Mouse (Mus musculus) central nervous system, embryonic 14 days (tissue): ENCODE results near the gene Prrg2. TPM values are rescaled to one million over a fixed set of nuclear protein-coding genes. Genes with fewer than 3 reads are reported as not detected.

Source experiments
- polyA plus RNA-seq: library from polyadenylated mRNA; depleted of rRNA; stranded (reverse); fragments of >200 nt; gene quantifications from 2 replicates; pipeline ENCODE4 v1.2.3, GENCODE M21; 2012; rRNA removed

Gene Prrg2
- 24.3 and 28.4 TPM in 2 replicates for polyA plus RNA-seq

DNA sequence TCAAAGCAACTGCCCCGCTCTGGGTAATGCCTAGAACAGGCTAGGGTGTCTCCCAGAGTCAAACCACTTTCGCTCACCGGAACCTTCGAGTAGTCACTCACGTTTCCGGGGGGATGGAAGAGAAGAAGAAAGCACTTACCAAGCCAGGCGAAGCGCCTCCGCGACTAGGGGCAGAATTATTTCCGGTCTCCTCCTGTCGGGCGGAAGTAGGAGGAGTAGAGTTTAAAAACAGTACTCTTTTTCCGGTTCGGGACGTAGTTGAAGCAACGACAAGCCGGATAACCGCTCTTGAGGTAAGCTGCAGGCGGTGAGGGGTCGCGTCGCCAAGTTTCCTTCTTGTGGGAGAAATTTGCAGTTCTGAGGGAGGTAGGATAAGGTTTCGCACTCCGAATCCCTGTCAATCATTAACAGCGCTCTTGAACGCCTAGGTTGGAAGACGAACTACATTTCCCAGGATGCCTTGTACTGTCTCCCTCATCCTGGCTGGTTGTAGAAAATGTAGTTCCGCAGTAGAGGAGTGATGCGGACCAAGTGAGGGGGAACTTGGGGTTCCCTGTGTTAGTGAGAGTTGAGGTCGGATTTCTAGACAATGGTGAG, at the start of gene Prrg2, which contains the start of gene Nosip:
TSS of gene Prrg2 (minus strand) at position 439 of the 597 bp plus-strand sequence.
TSS of gene Nosip (plus strand) at position 191 of the 597 bp plus-strand sequence.

GRCm38 (mm10) chr7:45103652-45104180, 41.2 kb upstream of the Prrg2 start, which contains the start of gene Fcgrt:
Fcgrt (minus strand) TSS chr7:45103851.

GRCm38 (mm10) chr7:45092048-45092447, 29.6 kb upstream of the Prrg2 start, which contains the start of gene Rcn3:
Rcn3 (minus strand) TSS chr7:45092221.

GRCm38 (mm10) chr7:45052862-45053116, 9.7 kb downstream of the Prrg2 start, which contains the start of gene Prr12:
Prr12 (minus strand) TSS chr7:45052881.

DNA sequence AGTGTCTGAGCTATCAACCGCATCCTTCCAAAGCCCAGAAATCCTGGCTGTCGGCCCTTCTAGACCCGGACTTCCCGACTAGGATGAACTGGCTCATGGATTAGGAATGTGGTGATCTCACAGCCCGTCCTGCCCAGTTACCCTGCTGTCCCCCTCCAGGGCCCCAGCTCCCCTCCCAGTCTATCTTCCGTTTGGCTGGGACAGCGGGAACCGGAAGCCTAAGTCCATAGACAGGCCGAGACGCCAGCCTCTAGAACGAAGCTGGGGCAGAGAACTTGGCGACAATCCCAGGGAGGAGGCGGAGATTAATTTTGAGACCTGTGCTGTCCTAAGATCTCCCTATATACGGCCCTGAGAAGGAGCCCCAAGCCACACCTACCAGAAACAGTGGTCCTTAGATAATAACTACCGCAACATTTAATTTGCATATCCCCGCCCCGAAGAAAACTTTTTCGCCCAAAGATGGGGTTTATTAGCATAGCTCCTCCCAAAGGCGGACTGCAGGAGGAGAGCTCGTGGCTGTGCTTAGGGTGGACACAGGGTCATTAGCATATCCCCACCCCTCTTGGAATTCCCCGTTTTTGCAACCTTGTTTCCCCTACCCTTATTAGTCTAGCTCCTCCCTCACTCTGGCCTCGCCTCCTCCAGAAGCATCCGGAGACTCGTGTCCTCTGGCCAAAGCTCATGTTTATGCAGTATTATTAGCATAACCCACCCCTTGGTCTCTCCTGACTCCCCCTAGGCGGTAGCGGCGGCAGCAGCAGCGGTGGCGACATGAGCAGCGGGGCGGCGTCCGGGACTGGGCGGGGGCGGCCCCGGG, 45.0 kb downstream of the Prrg2 start, which contains the start of gene Rras:
TSS of gene Rras (plus strand) at position 720 of the 820 bp plus-strand sequence.

GRCm38 (mm10) chr7:45015957-45016612, 46.4 kb downstream of the Prrg2 start, which contains the start of gene Scaf1:
Scaf1 (minus strand) TSS chr7:45016363.

Other genes starting within 250 kb of the Prrg2 start
- gene Nup62, start 246.6 kb downstream of the Prrg2 start, polyA plus RNA-seq: 72.4 and 77.2 TPM in 2 replicates
- 0.54 and 0.94 TPM in 2 replicates for gene Il4i1, start 246.3 kb downstream of the Prrg2 start, polyA plus RNA-seq
- gene Atf5, start 246.0 kb downstream of the Prrg2 start, polyA plus RNA-seq: 27.3 and 31.7 TPM in 2 replicates
- 124 and 138 TPM in 2 replicates for gene Akt1s1, start 213.7 kb downstream of the Prrg2 start, polyA plus RNA-seq
- 94.9 and 108 TPM in 2 replicates for gene Tbc1d17, start 213.6 kb downstream of the Prrg2 start, polyA plus RNA-seq
- 37.0 and 37.3 TPM in 2 replicates for gene Pnkp, start 205.5 kb downstream of the Prrg2 start, polyA plus RNA-seq
- gene Ptov1, start 192.9 kb downstream of the Prrg2 start, polyA plus RNA-seq: 775 and 803 TPM in 2 replicates
- gene Med25, start 170.0 kb downstream of the Prrg2 start, polyA plus RNA-seq: 175 and 202 TPM in 2 replicates
- 33.8 and 34.7 TPM in 2 replicates for gene Fuz, start 166.6 kb downstream of the Prrg2 start, polyA plus RNA-seq
- gene Ap2a1, start 133.2 kb downstream of the Prrg2 start, polyA plus RNA-seq: 135 and 148 TPM in 2 replicates
- 0.04 and 0.23 TPM in 2 replicates for gene Tsks, start 119.5 kb downstream of the Prrg2 start, polyA plus RNA-seq
- 110 and 111 TPM in 2 replicates for gene Cpt1c, start 87.8 kb downstream of the Prrg2 start, polyA plus RNA-seq
- 763 and 875 TPM in 2 replicates for gene Prmt1, start 76.1 kb downstream of the Prrg2 start, polyA plus RNA-seq
- gene Irf3, start 65.0 kb downstream of the Prrg2 start, polyA plus RNA-seq: 131 and 137 TPM in 2 replicates
- 31.9 and 33.7 TPM in 2 replicates for gene Bcl2l12, start 64.0 kb downstream of the Prrg2 start, polyA plus RNA-seq
- gene Scaf1, start 46.3 kb downstream of the Prrg2 start, polyA plus RNA-seq: 117 and 120 TPM in 2 replicates
- gene Rras, start 44.7 kb downstream of the Prrg2 start, polyA plus RNA-seq: 18.7 and 27.8 TPM in 2 replicates
- 19.6 and 25.2 TPM in 2 replicates for gene Prr12, start 9.8 kb downstream of the Prrg2 start, polyA plus RNA-seq
- 88.9 and 93.3 TPM in 2 replicates for gene Nosip, start 248 bp downstream of the Prrg2 start, polyA plus RNA-seq
- 110 and 224 TPM in 2 replicates for gene Rcn3, start 29.5 kb upstream of the Prrg2 start, polyA plus RNA-seq
- 15.9 and 27.0 TPM in 2 replicates for gene Fcgrt, start 41.2 kb upstream of the Prrg2 start, polyA plus RNA-seq
- gene Rps11, start 61.8 kb upstream of the Prrg2 start, polyA plus RNA-seq: 611 and 637 TPM in 2 replicates
- gene Rpl13a, start 66.1 kb upstream of the Prrg2 start, polyA plus RNA-seq: 2,227 and 2,905 TPM in 2 replicates
- 0.25 TPM in 2 replicates for gene Gm45713, start 73.6 kb upstream of the Prrg2 start, polyA plus RNA-seq
- 7.7 and 10.8 TPM in 2 replicates for gene Flt3l, start 73.8 kb upstream of the Prrg2 start, polyA plus RNA-seq
- 129 and 134 TPM in 2 replicates for gene Pih1d1, start 91.6 kb upstream of the Prrg2 start, polyA plus RNA-seq
- 31.8 and 33.0 TPM in 2 replicates for gene Aldh16a1, start 91.9 kb upstream of the Prrg2 start, polyA plus RNA-seq
- 12.2 and 25.0 TPM in 2 replicates for gene Slc17a7, start 101.3 kb upstream of the Prrg2 start, polyA plus RNA-seq
- gene Gfy, start 116.9 kb upstream of the Prrg2 start, polyA plus RNA-seq: 0.05 and 0.21 TPM in 2 replicates
- gene Pth2, start 118.3 kb upstream of the Prrg2 start, polyA plus RNA-seq: 0.20 and 0.23 TPM in 2 replicates
- gene Ccdc155, start 142.2 kb upstream of the Prrg2 start, polyA plus RNA-seq: 0.88 and 1.1 TPM in 2 replicates
- 2.0 and 3.2 TPM in 2 replicates for gene Dkkl1, start 149.5 kb upstream of the Prrg2 start, polyA plus RNA-seq
- 257 and 271 TPM in 2 replicates for gene Tead2, start 153.1 kb upstream of the Prrg2 start, polyA plus RNA-seq
- gene Cd37, start 176.4 kb upstream of the Prrg2 start, polyA plus RNA-seq: 1.6 and 1.8 TPM in 2 replicates
- gene Slc6a16, start 178.4 kb upstream of the Prrg2 start, polyA plus RNA-seq: 0.61 and 0.96 TPM in 2 replicates
- not detected in 2 replicates for gene Slc6a21, start 214.8 kb upstream of the Prrg2 start, polyA plus RNA-seq